Mouse (Mus musculus): ENCODE measurements around the gene 0610040J01Rik. TPM values are rescaled to one million over a fixed set of nuclear protein-coding genes. Genes with fewer than 3 reads are reported as not detected.

0610040J01Rik gene
- polyA plus RNA-seq, 1 experiment from 2014 or later = 5.7 TPM

GRCm38 (mm10) chr5:63906149-63907093 is 94.3 kb downstream of the 0610040J01Rik start:
- Histone ChIP-seq H3K27ac (replicated peaks) (no peak overlapping the region), H3K4me3 (replicated peaks) (no peak overlapping the region), H3K9me3 (replicated peaks) (no peaks in the 10 kb centered on the region), H3K9ac (no peak overlapping the region), H3K36me3 (no peaks in the 10 kb centered on the region), H3K27me3 (no peaks in the 10 kb centered on the region), H3K4me1 (no peaks in the 10 kb centered on the region), H3K4me2 (replicated peaks) (no peak overlapping the region; the same call in 1 of the 2 replicates)
- 38% methylated on average over 13 of the region's 13 CpGs for WGBS
- no peak for ATAC-seq (ENCODE audit: insufficient number of reproducible peaks, low FRiP score, low TSS enrichment, low read depth)

- Histone ChIP-seq H3K27me3 (no peaks in the 10 kb centered on the region), H3K9me3 (replicated peaks) (no peaks in the 10 kb centered on the region), H3K4me1 (no peaks in the 10 kb centered on the region), H3K36me3 (no peaks in the 10 kb centered on the region), H3K9ac (no peak overlapping the region), H3K27ac (replicated peaks) (no peak overlapping the region), H3K4me3 (replicated peaks) (no peak overlapping the region), H3K4me2 (replicated peaks) (no peak overlapping the region)
- ATAC-seq (ENCODE audit: insufficient number of reproducible peaks, low FRiP score, low TSS enrichment, low read depth) = no peak
- 43% methylated on average over 4 of the region's 4 CpGs for WGBS
Measured at GRCm38 (mm10) chr5:63907513-63907912, 95.3 kb downstream of the 0610040J01Rik start.

DNA sequence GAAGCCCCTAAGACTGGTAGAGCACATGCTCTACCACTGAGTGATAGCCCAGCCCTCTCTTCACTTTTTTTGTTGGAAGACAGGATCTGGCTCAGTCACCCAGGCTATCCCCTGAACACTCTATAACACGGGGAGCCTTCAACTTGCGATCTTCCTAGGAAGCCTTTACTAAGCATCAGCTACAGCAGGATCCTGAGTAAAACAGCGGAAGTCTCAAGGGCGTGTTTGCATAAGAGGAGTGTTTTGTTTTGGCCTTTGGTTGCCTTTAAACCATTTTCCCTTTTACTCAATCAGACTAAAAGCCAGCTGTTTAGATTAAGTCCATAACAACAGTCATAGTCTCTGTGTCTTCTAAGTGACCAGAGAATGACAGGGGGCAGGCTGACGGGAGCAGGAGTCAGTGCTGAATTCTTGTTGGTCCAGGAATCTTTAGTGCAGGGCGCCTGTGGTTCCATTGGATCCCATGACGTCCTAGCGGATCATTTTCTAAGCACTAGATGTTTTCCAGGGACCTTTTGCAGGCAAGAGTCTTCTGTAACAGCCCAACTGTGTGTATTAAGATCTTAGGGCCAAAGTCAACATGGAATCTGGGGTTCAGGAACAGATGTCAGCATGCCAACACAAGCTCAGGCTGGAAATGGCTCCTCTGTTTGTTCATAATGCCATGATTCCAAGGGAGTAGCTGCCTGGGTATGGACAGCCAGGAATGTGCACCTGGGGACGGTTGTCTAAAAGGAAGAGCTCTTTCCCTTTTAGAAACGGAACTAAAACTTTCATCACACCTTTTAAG is 98.2 kb downstream of the 0610040J01Rik start:
- WGBS = 78% methylated on average over 10 of the region's 10 CpGs
- Histone ChIP-seq H3K4me3 (replicated peaks) (no peak overlapping the region), H3K9ac (no peak overlapping the region), H3K27ac (replicated peaks) (no peak overlapping the region), H3K27me3 (no peaks in the 10 kb centered on the region), H3K9me3 (replicated peaks) (no peaks in the 10 kb centered on the region), H3K36me3 (no peaks in the 10 kb centered on the region), H3K4me2 (replicated peaks) (no peak overlapping the region), H3K4me1 (no peaks in the 10 kb centered on the region)
- no peak for ATAC-seq (ENCODE audit: insufficient number of reproducible peaks, low FRiP score, low TSS enrichment, low read depth)

DNA sequence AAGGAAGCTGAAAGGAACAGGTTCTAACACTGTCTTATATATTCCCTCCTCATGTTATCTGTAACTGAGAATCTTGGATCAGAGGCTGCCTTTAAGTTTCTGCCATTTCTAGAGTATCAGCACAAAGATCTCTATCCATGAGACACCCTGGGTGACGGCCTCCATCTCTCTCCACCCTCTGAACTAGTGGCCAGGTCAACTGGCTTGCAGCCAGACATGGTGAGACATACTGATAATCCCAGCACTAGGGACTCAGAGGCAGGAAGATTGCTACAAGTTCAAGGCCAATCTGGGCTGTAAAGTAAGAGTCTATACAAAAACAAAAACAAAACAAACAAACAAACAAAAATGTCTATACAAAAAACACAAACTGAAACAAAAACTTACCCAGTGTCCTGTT is 102.7 kb downstream of the 0610040J01Rik start:
- Histone ChIP-seq H3K4me3 (replicated peaks) (no peak overlapping the region), H3K9me3 (replicated peaks) (no peaks in the 10 kb centered on the region), H3K4me1 (0 out of 2 replicates have a peak, but pooled peaks cover 4% of the 10 kb centered on the region), H3K36me3 (no peaks in the 10 kb centered on the region), H3K9ac (no peak overlapping the region), H3K4me2 (replicated peaks) (no peak overlapping the region), H3K27ac (replicated peaks) (no peak overlapping the region), H3K27me3 (no peaks in the 10 kb centered on the region)
- WGBS = 75% methylated on average over 1 of the region's 1 CpGs
- no peak for ATAC-seq (ENCODE audit: insufficient number of reproducible peaks, low FRiP score, low TSS enrichment, low read depth)

GRCm38 (mm10) chr5:63916457-63917139 is 104.4 kb downstream of the 0610040J01Rik start:
- Histone ChIP-seq H3K36me3 (no peaks in the 10 kb centered on the region), H3K4me2 (replicated peaks) (no peak overlapping the region), H3K27ac (replicated peaks) (no peak overlapping the region), H3K4me3 (replicated peaks) (no peak overlapping the region), H3K27me3 (no peaks in the 10 kb centered on the region), H3K9ac (no peak overlapping the region), H3K4me1 (0 out of 2 replicates have a peak, but pooled peaks cover 9% of the 10 kb centered on the region), H3K9me3 (replicated peaks) (no peaks in the 10 kb centered on the region)
- 87% methylated on average over 10 of the region's 10 CpGs for WGBS
- no peak for ATAC-seq (ENCODE audit: insufficient number of reproducible peaks, low FRiP score, low TSS enrichment, low read depth)

GRCm38 (mm10) chr5:63918201-63918600 is 106.0 kb downstream of the 0610040J01Rik start:
- 0 out of 2 replicates have a peak, but pooled peaks cover 9% of the 10 kb centered on the region for H3K4me1 ChIP-seq
- 55% methylated on average over 4 of the region's 4 CpGs for WGBS
- no peak overlapping the region for H3K4me3 ChIP-seq (replicated peaks)
- no peaks in the 10 kb centered on the region for H3K27me3 ChIP-seq
- H3K36me3 ChIP-seq = 0 out of 2 replicates have a peak, but pooled peaks cover 7% of the 10 kb centered on the region
- H3K9ac ChIP-seq = no peak overlapping the region
- ATAC-seq (ENCODE audit: insufficient number of reproducible peaks, low FRiP score, low TSS enrichment, low read depth) = no peak
- no peak overlapping the region for H3K4me2 ChIP-seq (replicated peaks)
- no peaks in the 10 kb centered on the region for H3K9me3 ChIP-seq (replicated peaks)
- H3K27ac ChIP-seq (replicated peaks) = no peak overlapping the region

DNA sequence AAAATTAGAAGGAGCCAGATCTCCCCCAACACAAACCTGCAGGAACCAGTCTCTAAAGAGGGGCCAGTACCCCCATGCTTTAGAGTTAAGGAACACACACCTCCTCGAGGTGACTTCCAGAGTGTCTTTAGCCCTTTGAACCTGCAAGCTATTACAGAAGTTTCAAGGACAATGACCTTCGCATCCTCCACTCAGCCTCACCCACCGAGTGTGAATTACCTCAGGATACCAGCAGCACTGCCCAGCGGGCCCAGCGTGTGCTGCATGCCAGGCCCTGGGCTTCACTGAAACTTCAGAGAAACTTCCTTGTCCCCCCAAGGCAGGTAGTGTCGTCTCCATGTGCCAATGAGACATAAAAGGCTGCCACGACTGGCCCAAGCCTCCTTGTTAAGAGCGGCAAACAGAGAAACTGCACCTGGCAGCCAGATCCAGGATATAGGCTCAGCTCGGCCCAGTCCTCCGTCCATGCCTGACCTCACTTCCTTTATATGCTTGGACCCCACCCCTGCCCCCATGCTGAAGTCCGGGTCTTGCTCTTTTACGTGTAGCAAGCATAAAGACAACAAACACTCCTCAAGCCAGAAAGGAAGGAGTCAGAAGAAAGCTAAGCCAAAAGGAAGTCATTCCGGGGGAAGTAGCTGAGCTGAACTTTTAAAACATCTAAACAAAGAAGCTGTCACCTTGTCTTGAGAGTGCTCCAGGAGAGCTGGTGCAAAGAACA is 111.3 kb downstream of the 0610040J01Rik start:
- H3K27ac ChIP-seq (replicated peaks) = no peak overlapping the region
- no peaks in the 10 kb centered on the region for H3K9me3 ChIP-seq (replicated peaks)
- no peaks in the 10 kb centered on the region for H3K27me3 ChIP-seq
- no peak overlapping the region for H3K9ac ChIP-seq
- ATAC-seq (ENCODE audit: insufficient number of reproducible peaks, low FRiP score, low TSS enrichment, low read depth) = no peak
- 0 out of 2 replicates have a peak, but pooled peaks cover 5% of the 10 kb centered on the region for H3K4me1 ChIP-seq
- WGBS = 75% methylated on average over 13 of the region's 13 CpGs
- no peak overlapping the region for H3K4me2 ChIP-seq (replicated peaks)
- no peak overlapping the region for H3K4me3 ChIP-seq (replicated peaks)
- H3K36me3 ChIP-seq = peaks cover 27% of the 10 kb centered on the region

DNA sequence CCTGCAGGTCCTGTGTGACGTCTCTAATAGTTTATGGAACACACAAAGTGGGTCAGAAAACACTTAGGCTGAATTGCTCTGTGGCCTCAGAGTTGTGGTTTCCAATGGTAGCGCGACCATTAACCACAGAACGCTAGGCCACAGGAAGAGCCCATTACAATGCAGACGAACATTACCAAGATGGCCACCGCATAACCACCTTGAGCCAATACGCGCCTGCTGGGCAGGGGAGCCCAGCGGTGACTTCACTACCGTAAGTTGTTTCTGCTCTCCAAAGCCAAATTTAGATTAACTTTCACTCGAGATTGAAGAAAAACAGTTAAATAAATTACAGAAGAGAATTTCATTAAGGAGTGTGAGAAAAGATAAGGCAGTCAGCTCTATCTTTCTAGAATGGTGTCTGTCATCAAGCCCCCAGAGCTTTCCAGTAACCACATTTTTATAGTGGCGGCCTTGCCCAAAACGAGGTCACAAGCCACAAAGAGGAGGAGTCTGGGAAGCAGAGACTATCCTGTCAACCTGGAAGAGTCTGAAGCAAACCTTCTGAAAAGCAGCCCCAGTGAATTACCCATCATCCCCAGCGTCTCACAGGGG is 113.0 kb downstream of the 0610040J01Rik start:
- H3K9ac ChIP-seq = no peak overlapping the region
- no peak overlapping the region for H3K4me3 ChIP-seq (replicated peaks)
- no peak overlapping the region for H3K4me2 ChIP-seq (replicated peaks)
- 0 out of 2 replicates have a peak, but pooled peaks cover 5% of the 10 kb centered on the region for H3K4me1 ChIP-seq
- WGBS = 83% methylated on average over 14 of the region's 14 CpGs
- H3K27me3 ChIP-seq = no peaks in the 10 kb centered on the region
- H3K9me3 ChIP-seq (replicated peaks) = no peaks in the 10 kb centered on the region
- peaks cover 42% of the 10 kb centered on the region for H3K36me3 ChIP-seq
- H3K27ac ChIP-seq (replicated peaks) = no peak overlapping the region
- ATAC-seq (ENCODE audit: insufficient number of reproducible peaks, low FRiP score, low TSS enrichment, low read depth) = no peak

- H3K27ac ChIP-seq (replicated peaks) = no peak overlapping the region
- ATAC-seq (ENCODE audit: insufficient number of reproducible peaks, low FRiP score, low TSS enrichment, low read depth) = no peak
- no peak overlapping the region for H3K4me3 ChIP-seq (replicated peaks)
- no peaks in the 10 kb centered on the region for H3K9me3 ChIP-seq (replicated peaks)
- H3K27me3 ChIP-seq = no peaks in the 10 kb centered on the region
- no peak overlapping the region for H3K9ac ChIP-seq
- no peak overlapping the region for H3K4me2 ChIP-seq (replicated peaks)
- WGBS = 59% methylated on average over 4 of the region's 4 CpGs
- H3K36me3 ChIP-seq = peaks cover 35% of the 10 kb centered on the region
- H3K4me1 ChIP-seq = peaks cover 7% of the 10 kb centered on the region
Measured at GRCm38 (mm10) chr5:63930824-63931358, 118.7 kb downstream of the 0610040J01Rik start.

- peak overlapping the region; percentile 17 for H3K4me2 ChIP-seq (replicated peaks)
- no peak overlapping the region for H3K9ac ChIP-seq
- H3K27ac ChIP-seq (replicated peaks) = peak overlapping the region; percentile 29; the same call in 1 of the 2 replicates
- H3K36me3 ChIP-seq = peaks cover 31% of the 10 kb centered on the region
- H3K4me3 ChIP-seq (replicated peaks) = no peak overlapping the region
- no peaks in the 10 kb centered on the region for H3K27me3 ChIP-seq
- WGBS = 35% methylated on average over 10 of the region's 10 CpGs
- ATAC-seq (ENCODE audit: insufficient number of reproducible peaks, low FRiP score, low TSS enrichment, low read depth) = peak; percentile 79
- peaks cover 7% of the 10 kb centered on the region for H3K4me1 ChIP-seq
- no peaks in the 10 kb centered on the region for H3K9me3 ChIP-seq (replicated peaks)
Measured at GRCm38 (mm10) chr5:63932829-63933228, 120.7 kb downstream of the 0610040J01Rik start.

Measured in embryonic facial prominence, embryonic 15.5 days (tissue).